Mouse (Mus musculus) cerebellum, postnatal 14 days (tissue): Measurements from ENCODE around the gene Il17rc.

Experiments used
- DNase-seq, 2 experiments: peaks; one replicate each; pipeline ENCODE4 v3.0.0; 2021; ENCODE audit warnings: mixed read lengths in 2 of 2

Gene Il17rc

GRCm38 (mm10) chr6:113471297-113471936, at the start of gene Il17rc:
Il17rc (plus strand) TSS chr6:113471427.
- no peak for DNase-seq

GRCm38 (mm10) chr6:113423000-113423399, 48.2 kb upstream of the Il17rc start:
- no peak for DNase-seq

- DNase-seq, result peak in 1 of 2 experiments; percentile 42
These were observed 47.0 kb upstream of the Il17rc start for GRCm38 (mm10) chr6:113424187-113424586.

GRCm38 (mm10) chr6:113426696-113427095, 44.5 kb upstream of the Il17rc start:
- no peak for DNase-seq

- DNase-seq, result peak; percentile 59 to 83
These were observed 43.8 kb upstream of the Il17rc start for GRCm38 (mm10) chr6:113427397-113427796.

- DNase-seq, result no peak
These were observed 43.2 kb upstream of the Il17rc start for GRCm38 (mm10) chr6:113428006-113428405.

- no peak for DNase-seq
These were observed 41.3 kb upstream of the Il17rc start for GRCm38 (mm10) chr6:113429965-113430364.

GRCm38 (mm10) chr6:113430846-113431245, 40.4 kb upstream of the Il17rc start:
- DNase-seq, result no peak

GRCm38 (mm10) chr6:113431801-113432200, 39.4 kb upstream of the Il17rc start:
- DNase-seq, result no peak

GRCm38 (mm10) chr6:113433661-113434060, 37.6 kb upstream of the Il17rc start:
- DNase-seq, result no peak

GRCm38 (mm10) chr6:113434691-113435090, 36.5 kb upstream of the Il17rc start:
- DNase-seq, result no peak

- no peak for DNase-seq
These were observed 35.5 kb upstream of the Il17rc start, which contains the start of gene Cidec for GRCm38 (mm10) chr6:113435664-113436205. Cidec (minus strand) TSS chr6:113435760.

GRCm38 (mm10) chr6:113437135-113437534, 34.1 kb upstream of the Il17rc start:
- no peak for DNase-seq

GRCm38 (mm10) chr6:113438721-113439430, 32.4 kb upstream of the Il17rc start:
- no peak for DNase-seq

- no peak for DNase-seq
These were observed 30.5 kb upstream of the Il17rc start for GRCm38 (mm10) chr6:113440686-113441085.

- peak; percentile 87 to 93 for DNase-seq
These were observed 30.0 kb upstream of the Il17rc start for GRCm38 (mm10) chr6:113441147-113441680.

- no peak for DNase-seq
These were observed 29.2 kb upstream of the Il17rc start for GRCm38 (mm10) chr6:113442087-113442441.

GRCm38 (mm10) chr6:113442442-113443090, 28.7 kb upstream of the Il17rc start, which contains the start of gene Jagn1:
Jagn1 (plus strand) TSS chr6:113442569.
- DNase-seq, result peak; percentile 92

- peak in 1 of 2 experiments; percentile 42 for DNase-seq
These were observed 28.1 kb upstream of the Il17rc start for GRCm38 (mm10) chr6:113443091-113443490.

GRCm38 (mm10) chr6:113444207-113444965, 26.8 kb upstream of the Il17rc start:
- DNase-seq, result no peak

GRCm38 (mm10) chr6:113447639-113448038, 23.6 kb upstream of the Il17rc start:
- peak; percentile 61 to 71 for DNase-seq

GRCm38 (mm10) chr6:113451839-113452238, 19.4 kb upstream of the Il17rc start:
- peak; percentile 37 to 69 for DNase-seq
